Mouse (Mus musculus): ENCODE results near the gene Slc12a1. TPM values are rescaled to one million over a fixed set of nuclear protein-coding genes. Genes with fewer than 3 reads are reported as not detected.

Gene Slc12a1
- polyA plus RNA-seq, 1 experiment from 2014 or later = not detected

DNA sequence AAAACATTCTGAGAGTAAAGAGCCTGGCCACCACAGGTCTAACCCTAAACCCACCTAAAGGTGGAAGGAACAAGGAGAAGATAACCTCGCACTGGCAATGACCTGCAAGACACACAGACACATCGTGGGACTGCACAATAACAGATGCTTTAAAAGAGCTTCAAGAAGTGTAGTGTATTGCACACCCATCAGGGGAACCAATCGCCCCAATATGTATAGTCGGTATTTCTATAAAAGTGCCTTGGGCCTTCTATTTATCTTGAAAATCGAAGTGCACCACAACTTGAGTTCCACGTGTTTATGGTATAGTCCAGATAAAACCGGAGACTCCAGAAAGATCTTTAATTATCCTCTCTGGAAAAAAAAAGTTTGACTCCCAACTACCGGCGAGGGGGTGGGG, 94.4 kb downstream of the Slc12a1 start:
- peak overlapping the region; percentile 70 for H3K4me3 ChIP-seq (replicated peaks; ENCODE audit: low read depth, low read length)
- peak overlapping the region; percentile 71; the same call in 1 of the 2 replicates for H3K9ac ChIP-seq (replicated peaks; ENCODE audit: low read length)
- H3K4me1 ChIP-seq (ENCODE audit: control insufficient read depth, insufficient read depth, low read length) = peaks cover 10% of the 10 kb centered on the region
- 0 out of 2 replicates have a peak, but pooled peaks cover 7% of the 10 kb centered on the region for H3K36me3 ChIP-seq (ENCODE audit: control insufficient read depth, insufficient read depth, low read length)
- H3K9me3 ChIP-seq (ENCODE audit: control insufficient read depth, low read length) = no peaks in the 10 kb centered on the region
- no peaks in the 10 kb centered on the region for H3K27me3 ChIP-seq (ENCODE audit: control insufficient read depth, insufficient read depth, low read length)
- no peak for DNase-seq
- WGBS = 22% methylated on average over 9 of the region's 9 CpGs
- ATAC-seq (ENCODE audit: low FRiP score, low TSS enrichment) = no peak
- H3K4me2 ChIP-seq (ENCODE audit: low read length) = peak overlapping the region; percentile 71
- H3K27ac ChIP-seq (replicated peaks; ENCODE audit: low read depth, low read length) = peak overlapping the region; percentile 89

DNA sequence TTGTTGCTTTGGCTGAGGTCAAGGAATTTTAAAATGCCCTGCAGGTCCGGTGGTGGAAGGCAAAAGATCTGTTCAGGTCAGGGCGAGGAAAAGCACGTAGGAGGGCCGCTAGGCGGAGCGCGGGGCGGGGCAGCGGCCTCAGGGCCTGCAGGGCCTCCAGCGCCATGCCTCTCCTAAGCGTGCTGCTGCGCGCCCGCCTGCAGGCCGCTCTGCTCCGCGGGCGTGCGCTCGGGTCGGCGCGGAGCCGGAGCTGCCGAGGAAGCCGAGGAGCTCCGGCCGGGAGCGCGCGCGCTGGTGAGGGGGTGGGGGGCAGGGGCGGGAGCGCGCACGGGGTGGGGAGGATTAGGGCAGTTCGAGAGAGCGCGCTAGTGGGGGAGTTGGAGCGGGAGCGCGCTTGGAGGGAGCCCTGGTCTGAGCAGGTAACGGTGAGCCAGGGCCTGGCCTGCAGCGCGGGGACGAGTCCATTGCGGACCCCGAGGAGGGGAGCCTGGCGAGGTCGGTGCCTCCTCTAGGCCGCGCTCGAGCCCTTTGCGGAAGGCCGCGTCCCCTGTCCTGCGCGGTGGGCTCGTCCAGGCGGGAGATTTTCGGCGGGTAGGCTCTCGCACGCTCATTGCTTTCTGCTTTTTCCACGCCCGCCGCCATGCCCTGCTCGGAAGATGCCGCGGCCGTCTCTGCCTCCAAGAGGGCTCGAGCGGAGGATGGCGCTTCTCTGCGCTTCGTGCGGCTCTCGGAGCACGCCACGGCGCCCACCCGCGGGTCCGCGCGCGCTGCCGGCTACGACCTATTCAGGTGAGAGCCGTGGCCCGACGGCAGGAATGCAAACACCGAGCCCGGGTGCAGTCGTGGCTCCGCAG, 95.0 kb downstream of the Slc12a1 start, which contains the start of gene Dut:
Gene Dut, plus strand, starts transcription at position 83 of the 854 bp plus-strand sequence.
- Histone ChIP-seq H3K9me3 (ENCODE audit: control insufficient read depth, low read length) (no peaks in the 10 kb centered on the region), H3K27ac (replicated peaks; ENCODE audit: low read depth, low read length) (peak within 1 kb of the TSS; percentile 89), H3K9ac (replicated peaks; ENCODE audit: low read length) (peak within 1 kb of the TSS; percentile 71), H3K4me3 (replicated peaks; ENCODE audit: low read depth, low read length) (peak within 1 kb of the TSS; percentile 70), H3K36me3 (ENCODE audit: control insufficient read depth, insufficient read depth, low read length) (0 out of 2 replicates have a peak, but pooled peaks cover 7% of the 10 kb centered on the region), H3K27me3 (ENCODE audit: control insufficient read depth, insufficient read depth, low read length) (no peaks in the 10 kb centered on the region), H3K4me2 (ENCODE audit: low read length) (peak within 1 kb of the TSS; percentile 71), H3K4me1 (ENCODE audit: control insufficient read depth, insufficient read depth, low read length) (peaks cover 10% of the 10 kb centered on the region)
- ATAC-seq (ENCODE audit: low FRiP score, low TSS enrichment) (peak; percentile 99), DNase-seq (peak; percentile 97)
- under 1% methylated on average over 94 of the region's 96 CpGs for WGBS

DNA sequence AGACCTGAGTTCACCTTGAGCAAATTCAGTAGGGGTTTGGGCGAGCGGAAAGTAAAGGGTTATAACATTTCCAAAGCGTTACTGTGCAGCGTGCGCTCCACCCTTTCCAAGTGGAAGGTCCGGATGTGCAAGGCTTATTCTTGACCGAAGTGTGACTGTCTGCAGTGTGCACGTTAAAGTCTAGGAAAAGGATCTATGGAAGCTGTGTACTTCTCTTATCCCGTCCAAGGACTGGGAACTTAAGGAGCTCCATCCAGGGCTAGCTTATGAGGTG, 95.6 kb downstream of the Slc12a1 start:
- Histone ChIP-seq H3K4me2 (ENCODE audit: low read length) (peak overlapping the region; percentile 71), H3K4me3 (replicated peaks; ENCODE audit: low read depth, low read length) (peak overlapping the region; percentile 70), H3K27ac (replicated peaks; ENCODE audit: low read depth, low read length) (peak overlapping the region; percentile 89), H3K4me1 (ENCODE audit: control insufficient read depth, insufficient read depth, low read length) (peaks cover 10% of the 10 kb centered on the region), H3K9me3 (ENCODE audit: control insufficient read depth, low read length) (no peaks in the 10 kb centered on the region), H3K9ac (replicated peaks; ENCODE audit: low read length) (peak overlapping the region; percentile 71), H3K27me3 (ENCODE audit: control insufficient read depth, insufficient read depth, low read length) (no peaks in the 10 kb centered on the region), H3K36me3 (ENCODE audit: control insufficient read depth, insufficient read depth, low read length) (0 out of 2 replicates have a peak, but pooled peaks cover 7% of the 10 kb centered on the region)
- ATAC-seq (ENCODE audit: low FRiP score, low TSS enrichment) (no peak; the same call in 1 of the 2 replicates), DNase-seq (no peak)
- 1% methylated on average over 9 of the region's 9 CpGs for WGBS

DNA sequence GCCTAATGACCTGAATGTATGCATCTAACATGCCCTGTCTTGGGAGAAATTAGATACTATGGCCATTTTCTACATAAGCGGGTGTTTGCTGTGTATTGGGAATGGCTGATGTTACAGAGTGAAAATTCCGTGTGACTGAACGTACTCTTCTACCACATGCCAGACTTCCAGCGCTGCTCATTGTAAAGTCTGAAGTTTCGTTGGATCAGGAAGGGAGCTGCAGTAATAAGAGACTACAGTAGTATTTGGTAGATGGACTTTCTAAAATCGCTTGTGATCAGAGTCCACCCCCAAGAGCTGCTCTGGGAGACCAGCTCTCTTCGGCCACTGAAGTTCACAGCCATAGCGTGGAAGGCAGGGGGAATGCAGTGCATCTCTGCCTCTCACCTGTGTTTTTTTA, 96.0 kb downstream of the Slc12a1 start:
- DNase-seq = no peak
- H3K4me1 ChIP-seq (ENCODE audit: control insufficient read depth, insufficient read depth, low read length) = peaks cover 10% of the 10 kb centered on the region
- peak overlapping the region; percentile 89; the same call in 1 of the 2 replicates for H3K27ac ChIP-seq (replicated peaks; ENCODE audit: low read depth, low read length)

DNA sequence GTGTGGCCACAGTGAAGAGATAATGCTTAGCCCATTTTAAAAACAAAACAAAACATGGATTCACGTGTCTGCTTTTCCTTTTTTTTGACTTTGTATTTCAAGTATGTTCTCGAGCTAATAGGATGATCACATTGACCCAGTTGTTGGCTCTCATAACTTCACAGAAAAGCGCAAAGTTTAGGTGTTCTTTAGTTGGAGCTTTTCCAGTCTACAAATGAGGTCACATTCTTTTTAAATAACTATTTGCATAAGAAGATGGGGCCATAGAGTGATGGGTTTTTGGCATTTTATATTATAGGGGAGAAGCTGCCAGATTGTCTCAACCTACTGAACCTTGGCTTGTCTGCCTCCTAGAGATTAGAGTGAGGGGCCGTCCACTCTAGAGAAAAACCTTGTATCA, 97.0 kb downstream of the Slc12a1 start:
- H3K36me3 ChIP-seq (ENCODE audit: control insufficient read depth, insufficient read depth, low read length) = peaks cover 15% of the 10 kb centered on the region; the same call in 1 of the 2 replicates
- no peak overlapping the region for H3K27ac ChIP-seq (replicated peaks; ENCODE audit: low read depth, low read length)
- H3K4me3 ChIP-seq (replicated peaks; ENCODE audit: low read depth, low read length) = no peak overlapping the region
- WGBS = 83% methylated on average over 4 of the region's 4 CpGs
- H3K27me3 ChIP-seq (ENCODE audit: control insufficient read depth, insufficient read depth, low read length) = no peaks in the 10 kb centered on the region
- no peak overlapping the region for H3K9ac ChIP-seq (replicated peaks; ENCODE audit: low read length)
- no peak for DNase-seq
- peaks cover 10% of the 10 kb centered on the region for H3K4me1 ChIP-seq (ENCODE audit: control insufficient read depth, insufficient read depth, low read length)
- H3K4me2 ChIP-seq (ENCODE audit: low read length) = peak overlapping the region; percentile 71
- no peak for ATAC-seq (ENCODE audit: low FRiP score, low TSS enrichment)
- no peaks in the 10 kb centered on the region for H3K9me3 ChIP-seq (ENCODE audit: control insufficient read depth, low read length)

More for the DNA sequence above, 96.0 kb downstream of the Slc12a1 start:
- no peaks in the 10 kb centered on the region for H3K27me3 ChIP-seq (ENCODE audit: control insufficient read depth, insufficient read depth, low read length)
- 5% methylated on average over 8 of the region's 8 CpGs for WGBS
- peak overlapping the region; percentile 71 for H3K9ac ChIP-seq (replicated peaks; ENCODE audit: low read length)
- H3K4me3 ChIP-seq (replicated peaks; ENCODE audit: low read depth, low read length) = peak overlapping the region; percentile 70
- H3K9me3 ChIP-seq (ENCODE audit: control insufficient read depth, low read length) = no peaks in the 10 kb centered on the region
- peak overlapping the region; percentile 71 for H3K4me2 ChIP-seq (ENCODE audit: low read length)
- 0 out of 2 replicates have a peak, but pooled peaks cover 7% of the 10 kb centered on the region for H3K36me3 ChIP-seq (ENCODE audit: control insufficient read depth, insufficient read depth, low read length)
- ATAC-seq (ENCODE audit: low FRiP score, low TSS enrichment) = no peak

DNA sequence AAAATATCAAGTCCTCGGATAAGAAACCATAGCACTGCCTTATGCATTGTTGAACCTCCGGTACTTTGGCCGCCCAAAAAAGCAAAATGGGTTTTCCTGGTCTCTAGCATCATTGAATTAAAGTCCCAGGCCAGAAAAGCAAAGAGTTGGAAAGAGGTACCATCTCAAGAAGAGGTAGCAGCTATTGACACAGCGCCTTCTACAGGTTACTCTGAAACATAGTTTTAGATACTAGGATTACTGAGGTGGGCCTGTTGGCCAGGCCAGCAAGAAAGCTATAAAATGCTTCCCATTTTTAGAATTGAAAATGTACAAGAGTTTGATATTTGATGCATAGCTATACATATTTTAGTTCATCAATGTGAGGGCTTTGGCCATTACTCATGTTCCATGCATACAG, 97.6 kb downstream of the Slc12a1 start:
- DNase-seq = no peak
- Histone ChIP-seq H3K27ac (replicated peaks; ENCODE audit: low read depth, low read length) (no peak overlapping the region), H3K4me1 (ENCODE audit: control insufficient read depth, insufficient read depth, low read length) (peaks cover 10% of the 10 kb centered on the region), H3K9me3 (ENCODE audit: control insufficient read depth, low read length) (0 out of 2 replicates have a peak, but pooled peaks cover 3% of the 10 kb centered on the region), H3K36me3 (ENCODE audit: control insufficient read depth, insufficient read depth, low read length) (peaks cover 15% of the 10 kb centered on the region; the same call in 1 of the 2 replicates), H3K4me3 (replicated peaks; ENCODE audit: low read depth, low read length) (no peak overlapping the region), H3K9ac (replicated peaks; ENCODE audit: low read length) (no peak overlapping the region), H3K4me2 (ENCODE audit: low read length) (no peak overlapping the region), H3K27me3 (ENCODE audit: control insufficient read depth, insufficient read depth, low read length) (no peaks in the 10 kb centered on the region)
- 93% methylated on average over 4 of the region's 4 CpGs for WGBS
- no peak for ATAC-seq (ENCODE audit: low FRiP score, low TSS enrichment)

DNA sequence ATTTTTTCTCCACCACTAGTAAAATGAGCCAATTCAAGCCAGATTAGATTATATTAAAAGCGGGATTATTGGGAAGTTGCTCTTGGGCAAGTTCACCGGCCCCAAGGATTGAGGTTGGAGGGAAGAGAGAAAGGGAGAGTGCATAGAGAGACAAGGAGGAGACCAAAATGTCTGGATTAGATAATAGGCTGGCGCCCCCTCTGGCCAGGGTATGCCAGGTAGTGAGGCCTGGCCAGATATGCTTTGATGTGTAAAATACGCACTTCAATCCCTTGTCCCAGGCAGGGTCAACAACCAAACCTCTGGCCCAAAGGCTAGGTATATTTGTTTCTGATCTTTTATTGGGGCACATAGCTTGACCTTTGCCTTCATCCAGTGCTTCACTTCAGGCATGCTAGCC, 99.5 kb downstream of the Slc12a1 start:
- DNase-seq = no peak
- Histone ChIP-seq H3K9ac (replicated peaks; ENCODE audit: low read length) (no peak overlapping the region), H3K9me3 (ENCODE audit: control insufficient read depth, low read length) (0 out of 2 replicates have a peak, but pooled peaks cover 3% of the 10 kb centered on the region), H3K27me3 (ENCODE audit: control insufficient read depth, insufficient read depth, low read length) (no peaks in the 10 kb centered on the region), H3K27ac (replicated peaks; ENCODE audit: low read depth, low read length) (no peak overlapping the region), H3K4me2 (ENCODE audit: low read length) (no peak overlapping the region), H3K36me3 (ENCODE audit: control insufficient read depth, insufficient read depth, low read length) (peaks cover 19% of the 10 kb centered on the region; the same call in 1 of the 2 replicates), H3K4me3 (replicated peaks; ENCODE audit: low read depth, low read length) (no peak overlapping the region), H3K4me1 (ENCODE audit: control insufficient read depth, insufficient read depth, low read length) (peaks cover 10% of the 10 kb centered on the region)
- ATAC-seq (ENCODE audit: low FRiP score, low TSS enrichment) = no peak
- WGBS = 93% methylated on average over 4 of the region's 4 CpGs

DNA sequence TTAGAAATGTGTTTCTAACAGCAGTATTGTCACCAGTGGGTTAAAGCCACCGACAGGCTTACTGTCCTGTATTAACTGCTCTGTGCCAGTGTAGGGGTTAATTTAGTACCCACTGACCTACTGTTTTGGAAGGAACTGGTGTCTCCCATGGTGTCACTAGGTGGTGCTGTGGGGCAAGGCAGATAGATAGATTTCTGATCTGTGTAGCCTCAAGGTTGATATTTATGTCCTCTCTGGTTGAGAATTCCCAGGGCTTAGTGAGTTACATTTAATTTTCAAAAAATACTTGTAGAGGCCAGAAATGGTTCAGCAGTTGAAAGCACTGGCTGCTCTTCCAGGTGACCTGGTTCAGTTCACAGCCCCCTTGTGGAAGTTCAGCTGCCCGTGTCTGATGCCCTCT, 100.0 kb downstream of the Slc12a1 start:
- 69% methylated on average over 2 of the region's 2 CpGs for WGBS
- H3K4me2 ChIP-seq (ENCODE audit: low read length) = no peak overlapping the region

More for the DNA sequence above, 100.0 kb downstream of the Slc12a1 start:
- 0 out of 2 replicates have a peak, but pooled peaks cover 3% of the 10 kb centered on the region for H3K9me3 ChIP-seq (ENCODE audit: control insufficient read depth, low read length)
- no peak overlapping the region for H3K27ac ChIP-seq (replicated peaks; ENCODE audit: low read depth, low read length)
- no peak overlapping the region for H3K4me3 ChIP-seq (replicated peaks; ENCODE audit: low read depth, low read length)
- H3K9ac ChIP-seq (replicated peaks; ENCODE audit: low read length) = no peak overlapping the region
- DNase-seq (peak; percentile 69), ATAC-seq (ENCODE audit: low FRiP score, low TSS enrichment) (no peak)
- H3K27me3 ChIP-seq (ENCODE audit: control insufficient read depth, insufficient read depth, low read length) = no peaks in the 10 kb centered on the region
- H3K4me1 ChIP-seq (ENCODE audit: control insufficient read depth, insufficient read depth, low read length) = peaks cover 10% of the 10 kb centered on the region
- peaks cover 24% of the 10 kb centered on the region for H3K36me3 ChIP-seq (ENCODE audit: control insufficient read depth, insufficient read depth, low read length)

Data from midbrain, embryonic 14.5 days (tissue).